Mouse (Mus musculus): ENCODE data around the gene Frmd4a.

Frmd4a gene

GRCm38 (mm10) chr2:4486185-4486584, 468.7 kb downstream of the Frmd4a start:
- DNase-seq (ENCODE audit: low read depth, low spot score) = no peak

- no peak for DNase-seq (ENCODE audit: low read depth, low spot score)
Measured at GRCm38 (mm10) chr2:4487280-4487679, 469.8 kb downstream of the Frmd4a start.

GRCm38 (mm10) chr2:4490845-4491244, 473.3 kb downstream of the Frmd4a start:
- no peak for DNase-seq (ENCODE audit: low read depth, low spot score)

- peak; percentile 82 for DNase-seq (ENCODE audit: low read depth, low spot score)
Measured at GRCm38 (mm10) chr2:4492485-4493481, 475.3 kb downstream of the Frmd4a start.

GRCm38 (mm10) chr2:4494478-4494877, 477.0 kb downstream of the Frmd4a start:
- DNase-seq (ENCODE audit: low read depth, low spot score) = no peak

- DNase-seq (ENCODE audit: low read depth, low spot score) = peak; percentile 81
Measured at GRCm38 (mm10) chr2:4499257-4499656, 481.7 kb downstream of the Frmd4a start.

- no peak for DNase-seq (ENCODE audit: low read depth, low spot score)
Measured at GRCm38 (mm10) chr2:4499916-4500315, 482.4 kb downstream of the Frmd4a start.

- DNase-seq (ENCODE audit: low read depth, low spot score) = no peak
Measured at GRCm38 (mm10) chr2:4501257-4502027, 483.9 kb downstream of the Frmd4a start.

- no peak for DNase-seq (ENCODE audit: low read depth, low spot score)
Measured at GRCm38 (mm10) chr2:4504413-4504812, 486.9 kb downstream of the Frmd4a start.

GRCm38 (mm10) chr2:4505695-4506094, 488.2 kb downstream of the Frmd4a start:
- DNase-seq (ENCODE audit: low read depth, low spot score) = no peak

- no peak for DNase-seq (ENCODE audit: low read depth, low spot score)
Measured at GRCm38 (mm10) chr2:4506659-4507058, 489.1 kb downstream of the Frmd4a start.

- DNase-seq (ENCODE audit: low read depth, low spot score) = no peak
Measured at GRCm38 (mm10) chr2:4507887-4508615, 490.5 kb downstream of the Frmd4a start.

- peak; percentile 18 for DNase-seq (ENCODE audit: low read depth, low spot score)
Measured at GRCm38 (mm10) chr2:4508959-4509615, 491.6 kb downstream of the Frmd4a start.

- DNase-seq (ENCODE audit: low read depth, low spot score) = no peak
Measured at GRCm38 (mm10) chr2:4509739-4510138, 492.2 kb downstream of the Frmd4a start.

- DNase-seq (ENCODE audit: low read depth, low spot score) = no peak
Measured at GRCm38 (mm10) chr2:4510208-4511079, 492.9 kb downstream of the Frmd4a start.

GRCm38 (mm10) chr2:4511080-4511386, 493.5 kb downstream of the Frmd4a start:
- no peak for DNase-seq (ENCODE audit: low read depth, low spot score)

GRCm38 (mm10) chr2:4512607-4513006, 495.1 kb downstream of the Frmd4a start:
- DNase-seq (ENCODE audit: low read depth, low spot score) = peak; percentile 34

GRCm38 (mm10) chr2:4515910-4516309, 498.4 kb downstream of the Frmd4a start:
- no peak for DNase-seq (ENCODE audit: low read depth, low spot score)

GRCm38 (mm10) chr2:4516819-4517552, 499.5 kb downstream of the Frmd4a start:
- DNase-seq (ENCODE audit: low read depth, low spot score) = no peak

All from ZHBTc4 (cell line).